Mouse (Mus musculus) limb, embryonic 15.5 days (tissue): Measurements from ENCODE around the gene Vamp2. TPM values are rescaled to one million over a fixed set of nuclear protein-coding genes. Genes with fewer than 3 reads are reported as not detected.

Experiments used
- ATAC-seq: fragments of 200-750 bp; cut with Nextera tagmentation; 2 replicates; pipeline ENCODE4 v1.8.0; 2017; ENCODE audit warnings: low read depth, moderate TSS enrichment; ENCODE audit not compliant: insufficient number of reproducible peaks, low FRiP score, low TSS enrichment
- H3K27ac ChIP-seq: fragments of 300-500 bp; sonication (generic); 2 replicates; pipeline ENCODE4 v1.5.1; 2015; ENCODE audit warnings: moderate library complexity, mild to moderate bottlenecking, inconsistent platforms
- H3K27me3 ChIP-seq: fragments of 300-500 bp; sonication (generic); 2 replicates; pipeline ENCODE4 v1.6.1; 2015; ENCODE audit warnings: inconsistent platforms
- H3K36me3 ChIP-seq: fragments of 300-500 bp; sonication (generic); 2 replicates; pipeline ENCODE4 v1.6.1; 2015; ENCODE audit warnings: inconsistent platforms
- H3K4me1 ChIP-seq: fragments of 300-500 bp; sonication (generic); 2 replicates; pipeline ENCODE4 v1.6.1; 2015; ENCODE audit warnings: inconsistent platforms
- H3K4me2 ChIP-seq: fragments of 300-500 bp; sonication (generic); 2 replicates; pipeline ENCODE4 v1.6.1; 2015; ENCODE audit warnings: mild to moderate bottlenecking, inconsistent platforms
- H3K4me3 ChIP-seq: fragments of 300-500 bp; sonication (generic); 2 replicates; pipeline ENCODE4 v1.5.1; 2015; ENCODE audit warnings: mild to moderate bottlenecking, inconsistent platforms
- H3K9ac ChIP-seq: fragments of 300-500 bp; sonication (generic); 2 replicates; pipeline ENCODE4 v1.6.1; 2015; ENCODE audit warnings: inconsistent platforms
- H3K9me3 ChIP-seq: fragments of 300-500 bp; sonication (generic); 2 replicates; pipeline ENCODE4 v1.6.1; 2016; ENCODE audit warnings: inconsistent platforms
- WGBS: fragments of 180-500 bp; shearing (Covaris S2); methylation state at CpG from one replicate; pipeline ENCODE4 v1.1.7; 2015; 5-methylcytosine and 5-hydroxymethylcytosine counted together
- polyA plus RNA-seq: library from polyadenylated mRNA; unstranded; fragments of >200 nt; fragmentation: Nextera tagmentation; extraction: Ambion mirVana; gene quantifications from 2 replicates; pipeline ENCODE4 v1.2.1, GENCODE M21; 2015

Gene Vamp2
- polyA plus RNA-seq, 1 experiment from 2014 or later = 95.0 TPM

DNA sequence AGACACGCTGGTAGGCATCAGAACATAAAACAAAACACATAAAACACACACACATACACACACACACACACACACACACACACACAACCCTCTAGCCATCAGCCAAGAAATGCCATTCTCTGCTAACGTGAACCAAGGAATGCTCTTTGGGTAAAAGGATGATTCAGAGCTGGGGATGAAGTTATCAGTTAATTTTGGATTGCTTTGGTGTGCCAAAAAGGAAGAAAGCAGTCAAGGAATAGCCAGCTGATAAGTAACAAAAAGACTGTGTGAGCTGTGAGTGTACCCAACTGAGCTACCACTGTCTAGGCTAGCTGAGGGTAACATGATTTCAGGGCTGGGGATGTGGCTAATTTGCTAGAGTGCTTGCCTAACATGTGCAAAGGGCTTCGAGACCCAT lies 25.7 kb downstream of the Vamp2 start:
- peaks cover 19% of the 10 kb centered on the region for H3K4me1 ChIP-seq
- no peak overlapping the region for H3K27ac ChIP-seq
- no peak overlapping the region for H3K4me2 ChIP-seq
- no peak overlapping the region for H3K4me3 ChIP-seq
- no peak overlapping the region for H3K9ac ChIP-seq
- WGBS = 64% methylated on average over 3 of the region's 3 CpGs
- peaks cover 7% of the 10 kb centered on the region for H3K36me3 ChIP-seq
- ATAC-seq = no peak
- H3K9me3 ChIP-seq = no peaks in the 10 kb centered on the region
- H3K27me3 ChIP-seq = no peaks in the 10 kb centered on the region

DNA sequence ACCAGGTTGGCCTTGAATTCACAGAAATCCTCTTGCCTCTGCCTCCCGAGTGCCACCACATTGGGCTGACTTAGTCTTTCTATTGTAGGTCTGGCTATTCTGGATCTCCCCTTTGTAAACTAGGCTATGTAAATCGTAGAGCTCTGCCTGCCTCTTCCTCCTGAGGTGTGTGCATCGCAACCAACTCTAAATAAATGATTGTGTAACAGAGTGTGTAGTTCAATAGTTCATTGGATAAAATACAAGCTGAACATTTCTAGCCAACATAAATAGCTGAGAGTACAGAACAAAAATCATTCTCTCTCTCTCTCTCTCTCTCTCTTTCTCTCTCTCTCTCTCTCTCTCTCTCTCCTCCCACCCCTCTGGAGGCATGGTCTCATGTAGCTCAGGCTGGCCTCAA lies 26.3 kb downstream of the Vamp2 start:
- Histone ChIP-seq H3K4me1 (peaks cover 24% of the 10 kb centered on the region), H3K4me3 (no peak overlapping the region), H3K36me3 (peaks cover under 1% of the 10 kb centered on the region), H3K4me2 (no peak overlapping the region), H3K27ac (no peak overlapping the region), H3K9me3 (no peaks in the 10 kb centered on the region), H3K9ac (no peak overlapping the region), H3K27me3 (no peaks in the 10 kb centered on the region)
- 81% methylated on average over 3 of the region's 3 CpGs for WGBS
- no peak for ATAC-seq

DNA sequence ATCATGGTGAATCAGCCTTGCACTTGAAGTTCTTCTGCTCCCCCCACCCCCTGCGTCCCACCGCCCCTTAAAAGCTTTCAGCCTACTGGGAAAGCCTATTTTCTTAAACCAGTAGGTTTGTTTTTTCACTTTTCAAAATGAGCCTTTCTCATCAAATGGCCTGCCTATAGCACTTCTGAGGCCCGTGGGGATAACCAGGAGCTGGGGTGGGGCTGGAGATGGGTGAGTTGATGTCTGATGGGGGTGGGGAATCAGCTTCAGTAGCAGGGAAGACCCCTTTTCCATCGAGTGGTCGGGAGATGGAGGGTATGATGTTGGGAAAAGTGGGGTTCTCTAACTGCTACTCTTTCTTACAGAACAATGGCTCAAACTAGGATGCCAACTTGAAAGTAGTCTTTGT lies 28.6 kb downstream of the Vamp2 start:
- 49% methylated on average over 5 of the region's 5 CpGs for WGBS
- Histone ChIP-seq H3K27me3 (0 out of 2 replicates have a peak, but pooled peaks cover 2% of the 10 kb centered on the region), H3K4me1 (peaks cover 46% of the 10 kb centered on the region), H3K4me2 (no peak overlapping the region), H3K36me3 (no peaks in the 10 kb centered on the region), H3K9ac (no peak overlapping the region), H3K4me3 (peak overlapping the region; percentile 76), H3K27ac (no peak overlapping the region), H3K9me3 (no peaks in the 10 kb centered on the region)
- ATAC-seq = no peak

DNA sequence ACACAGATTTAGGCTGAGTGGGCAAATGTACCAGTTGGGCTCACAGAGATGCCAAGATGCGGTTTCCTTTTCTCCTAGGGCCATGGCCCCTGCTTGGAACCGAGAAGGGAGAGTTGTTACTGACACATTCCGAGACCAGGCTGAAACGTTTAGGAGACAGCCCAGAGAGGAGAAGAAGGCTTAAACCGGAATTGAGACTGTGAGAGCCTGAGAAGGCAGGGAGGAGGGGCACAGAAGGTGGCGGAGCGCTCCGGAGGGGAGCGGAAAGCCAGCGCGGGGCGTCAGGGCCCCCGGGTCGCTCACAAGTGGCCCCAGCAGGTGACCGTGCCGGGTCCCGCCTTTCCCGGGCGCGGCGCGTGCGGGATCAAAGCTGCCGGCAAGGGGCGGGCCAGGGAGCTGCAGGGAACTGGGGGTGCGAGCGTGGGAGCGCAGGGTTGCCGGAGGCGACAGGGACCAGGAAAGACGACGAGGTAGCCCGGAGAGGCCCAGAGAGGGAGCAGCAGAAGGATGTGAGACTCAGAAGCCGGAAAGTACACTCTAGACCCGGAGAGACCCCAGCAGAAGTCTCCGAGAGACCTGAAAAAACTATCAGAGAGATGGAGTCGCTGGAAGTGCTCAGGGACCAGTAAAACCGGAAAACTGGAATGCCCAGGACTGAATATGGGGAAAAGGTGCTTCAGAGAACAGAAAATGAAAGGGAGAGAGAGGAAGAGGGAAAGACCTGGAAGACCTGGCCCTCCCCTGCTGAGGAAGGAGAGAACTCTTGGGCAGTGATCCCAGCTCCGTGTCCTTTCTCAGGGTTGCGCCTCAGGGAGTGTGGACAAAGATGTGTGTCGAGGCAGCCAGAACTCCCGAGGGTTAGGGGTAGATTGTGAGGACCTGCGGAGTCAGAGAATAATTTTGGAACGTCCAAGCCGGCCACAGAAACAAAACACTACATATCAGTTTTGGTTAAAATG lies 29.7 kb downstream of the Vamp2 start:
- Histone ChIP-seq H3K27me3 (0 out of 2 replicates have a peak, but pooled peaks cover 2% of the 10 kb centered on the region), H3K4me3 (peak overlapping the region; percentile 76), H3K27ac (peak overlapping the region; percentile 90), H3K9me3 (no peaks in the 10 kb centered on the region), H3K36me3 (no peaks in the 10 kb centered on the region), H3K4me1 (peaks cover 47% of the 10 kb centered on the region), H3K4me2 (peak overlapping the region; percentile 97), H3K9ac (peak overlapping the region; percentile 70)
- no peak for ATAC-seq
- WGBS = under 1% methylated on average over 45 of the region's 45 CpGs

DNA sequence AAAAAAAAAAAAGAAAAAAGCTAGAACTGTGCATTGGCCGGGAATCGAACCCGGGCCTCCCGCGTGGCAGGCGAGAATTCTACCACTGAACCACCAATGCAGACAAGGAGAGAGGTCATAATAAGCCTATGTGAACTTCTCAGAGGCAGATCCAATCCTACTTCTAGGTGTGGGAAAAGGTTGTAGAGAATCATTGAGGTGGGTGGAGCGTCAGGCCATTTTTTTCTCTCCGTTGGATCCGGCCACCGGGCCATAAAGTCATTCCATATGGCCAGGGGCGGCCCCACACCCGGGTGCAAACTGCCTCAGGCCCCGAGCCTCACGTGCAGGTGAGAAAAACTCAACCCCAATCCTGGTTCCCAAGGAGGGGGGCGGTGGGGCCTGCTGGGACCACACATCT lies 30.5 kb downstream of the Vamp2 start:
- Histone ChIP-seq H3K9ac (no peak overlapping the region), H3K4me2 (peak overlapping the region; percentile 97), H3K27ac (peak overlapping the region; percentile 90; the same call in 1 of the 2 replicates), H3K9me3 (no peaks in the 10 kb centered on the region), H3K4me1 (peaks cover 49% of the 10 kb centered on the region), H3K4me3 (peak overlapping the region; percentile 76), H3K36me3 (no peaks in the 10 kb centered on the region), H3K27me3 (0 out of 2 replicates have a peak, but pooled peaks cover 2% of the 10 kb centered on the region)
- ATAC-seq = no peak; the same call in 1 of the 2 replicates
- WGBS = 0% methylated on average over 15 of the region's 15 CpGs

DNA sequence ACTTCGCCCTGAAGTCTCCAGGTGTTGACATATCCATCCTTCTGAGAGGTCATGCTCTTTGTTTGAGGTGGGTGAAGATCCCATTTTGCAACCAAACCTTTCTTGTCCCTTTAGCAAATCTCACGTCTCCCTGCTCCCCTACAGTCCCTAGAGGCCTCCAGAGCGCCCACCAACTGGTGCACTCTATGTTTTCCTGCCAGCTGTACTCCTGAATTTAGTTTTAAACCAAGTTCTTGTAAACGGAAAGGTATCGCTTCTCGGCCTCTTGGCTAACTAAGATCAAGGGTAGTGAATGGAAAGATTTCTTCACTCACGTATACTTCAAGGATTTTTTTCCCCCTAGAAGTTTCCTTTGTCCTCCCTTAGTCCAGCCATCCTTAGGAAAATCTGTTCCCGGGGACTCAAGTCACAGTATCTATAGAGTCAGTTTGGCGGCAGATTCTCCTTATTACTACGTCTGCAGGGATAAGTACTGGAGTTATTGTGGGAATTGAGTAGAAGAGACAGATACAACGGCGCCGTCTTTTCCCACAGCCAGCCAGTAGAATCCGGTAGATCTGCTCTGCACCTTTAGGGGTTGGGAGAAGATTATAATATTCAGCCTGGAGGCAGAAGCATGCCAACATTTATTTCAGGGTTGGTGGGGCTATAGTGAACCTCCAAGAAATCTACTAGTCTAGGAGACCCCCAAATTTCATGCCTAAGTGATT lies 31.3 kb downstream of the Vamp2 start:
- 34% methylated on average over 14 of the region's 14 CpGs for WGBS
- H3K4me2 ChIP-seq = peak overlapping the region; percentile 97
- peak overlapping the region; percentile 82 for H3K4me3 ChIP-seq
- H3K27me3 ChIP-seq = 0 out of 2 replicates have a peak, but pooled peaks cover 2% of the 10 kb centered on the region
- peaks cover 49% of the 10 kb centered on the region for H3K4me1 ChIP-seq
- H3K9ac ChIP-seq = no peak overlapping the region
- no peak overlapping the region for H3K27ac ChIP-seq
- H3K9me3 ChIP-seq = no peaks in the 10 kb centered on the region
- no peaks in the 10 kb centered on the region for H3K36me3 ChIP-seq
- ATAC-seq = no peak

DNA sequence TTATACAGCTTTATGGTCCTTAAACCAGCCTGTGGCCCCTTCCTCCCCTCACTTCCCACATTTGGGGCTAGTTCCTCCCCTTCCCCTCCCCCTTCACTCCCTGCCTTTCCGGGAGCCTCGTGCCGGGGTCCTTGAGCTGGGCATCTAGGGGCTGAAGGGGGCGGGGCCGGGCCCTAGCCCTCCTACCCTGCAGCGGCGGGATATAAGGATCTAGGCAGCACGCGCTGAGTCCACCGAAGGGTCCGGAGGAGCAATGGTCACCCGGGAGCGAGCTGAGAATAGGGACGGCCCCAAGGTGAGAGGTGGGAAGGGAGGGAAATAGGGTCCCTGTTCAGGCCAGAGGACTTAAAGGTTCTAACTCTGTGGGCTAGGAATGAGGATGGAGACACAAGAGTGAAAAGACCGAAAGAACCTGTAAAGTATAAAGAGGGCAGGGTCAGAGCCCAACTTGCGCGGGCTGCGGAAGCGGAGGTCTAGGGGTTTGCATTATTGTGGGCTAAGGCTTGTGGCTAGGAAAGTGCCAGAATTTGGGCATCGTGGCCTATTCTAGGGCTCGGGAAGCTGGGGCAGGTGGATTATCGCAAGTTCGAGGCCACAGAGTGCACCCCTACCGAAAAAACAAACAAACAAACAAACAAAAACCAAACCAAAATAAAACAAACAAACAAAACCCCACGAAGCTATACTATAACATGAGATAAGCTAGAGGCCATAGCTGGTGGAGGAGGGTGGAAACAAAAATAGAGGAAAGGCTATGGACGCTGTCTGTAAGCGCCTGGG lies 32.1 kb downstream of the Vamp2 start, which contains the start of gene Hes7:
TSS of gene Hes7 (plus strand) at position 184 of the 780 bp plus-strand sequence.
- Histone ChIP-seq H3K9me3 (no peaks in the 10 kb centered on the region), H3K4me1 (peaks cover 49% of the 10 kb centered on the region), H3K4me2 (peak within 1 kb of the TSS; percentile 97), H3K4me3 (peak within 1 kb of the TSS; percentile 82), H3K36me3 (no peaks in the 10 kb centered on the region), H3K27ac (peak within 1 kb of the TSS; percentile 95; the same call in 1 of the 2 replicates), H3K9ac (peak within 1 kb of the TSS; percentile 74; the same call in 1 of the 2 replicates), H3K27me3 (0 out of 2 replicates have a peak, but pooled peaks cover 2% of the 10 kb centered on the region)
- no peak for ATAC-seq
- 2% methylated on average over 27 of the region's 27 CpGs for WGBS

DNA sequence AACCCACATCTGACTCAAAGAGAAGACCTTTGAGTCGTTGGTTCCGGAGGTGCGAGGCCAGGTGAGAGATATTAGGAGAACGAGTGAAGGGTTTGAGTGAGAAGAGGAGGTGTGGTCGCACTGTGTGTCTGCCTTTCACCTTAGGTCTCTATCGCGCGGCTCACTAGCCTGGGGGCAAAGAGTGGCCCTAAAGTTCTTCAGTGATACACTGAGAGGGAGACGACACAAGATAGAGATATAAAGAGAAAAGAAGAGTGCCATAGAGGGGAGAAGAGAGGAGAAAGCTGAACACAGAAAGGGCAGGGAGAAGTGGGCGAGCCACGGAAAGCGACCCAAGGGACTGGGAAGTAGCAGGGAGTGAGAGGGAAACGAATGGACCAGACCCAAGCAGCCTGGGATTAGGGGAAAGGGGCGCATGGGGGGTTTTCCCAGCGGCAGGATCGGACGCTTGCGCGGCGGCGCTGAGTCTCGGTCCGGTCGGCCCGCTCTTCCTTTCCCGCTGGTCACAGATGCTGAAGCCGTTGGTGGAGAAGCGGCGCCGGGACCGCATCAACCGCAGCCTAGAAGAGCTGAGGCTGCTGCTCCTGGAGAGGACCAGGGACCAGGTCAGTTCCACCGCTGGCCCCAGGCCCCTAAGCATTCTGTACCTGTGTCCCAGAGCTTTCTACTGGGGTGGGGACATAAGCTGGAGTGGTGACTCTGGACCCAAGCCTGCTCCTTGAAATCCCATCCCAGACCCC lies 32.9 kb downstream of the Vamp2 start:
- Histone ChIP-seq H3K9ac (peak overlapping the region; percentile 74; the same call in 1 of the 2 replicates), H3K4me1 (peaks cover 55% of the 10 kb centered on the region), H3K4me2 (peak overlapping the region; percentile 97), H3K9me3 (no peaks in the 10 kb centered on the region), H3K27ac (peak overlapping the region; percentile 95), H3K36me3 (no peaks in the 10 kb centered on the region), H3K4me3 (peak overlapping the region; percentile 82), H3K27me3 (0 out of 2 replicates have a peak, but pooled peaks cover 2% of the 10 kb centered on the region)
- no peak for ATAC-seq
- whole genome bisulfite sequencing = 1% methylated on average over 31 of the region's 33 CpGs

DNA sequence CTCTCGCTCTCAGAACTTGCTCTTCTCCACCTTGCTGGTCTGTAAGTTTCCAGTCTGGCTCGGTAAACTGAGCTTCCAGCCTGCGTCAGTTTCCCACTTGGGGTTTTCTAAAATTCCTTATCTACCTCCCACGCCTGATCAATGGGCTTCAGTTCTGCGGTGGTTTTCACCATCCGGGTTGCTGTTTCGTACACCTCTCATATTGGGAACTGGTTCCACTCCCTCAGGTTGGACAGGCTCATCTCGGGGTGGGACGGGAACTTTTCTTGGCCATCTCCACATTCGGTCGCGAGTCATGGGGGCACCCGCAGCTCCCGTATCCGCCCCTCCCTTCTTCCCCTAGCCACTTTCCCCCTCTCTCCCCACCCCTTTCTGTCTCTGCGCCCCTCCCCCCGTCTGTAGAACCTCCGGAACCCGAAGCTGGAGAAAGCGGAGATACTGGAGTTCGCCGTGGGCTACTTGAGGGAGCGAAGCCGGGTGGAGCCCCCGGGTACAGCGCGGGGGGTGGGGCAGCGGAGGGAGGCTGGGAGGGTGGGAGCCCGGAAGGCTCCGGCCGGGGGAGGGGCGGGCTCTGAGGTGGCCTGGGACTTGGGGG lies 33.5 kb downstream of the Vamp2 start:
- peak overlapping the region; percentile 74 for H3K9ac ChIP-seq
- H3K27me3 ChIP-seq = 0 out of 2 replicates have a peak, but pooled peaks cover 2% of the 10 kb centered on the region
- under 1% methylated on average over 31 of the region's 32 CpGs for WGBS
- H3K9me3 ChIP-seq = no peaks in the 10 kb centered on the region
- ATAC-seq = no peak
- H3K4me2 ChIP-seq = peak overlapping the region; percentile 97
- peak overlapping the region; percentile 82 for H3K4me3 ChIP-seq
- H3K36me3 ChIP-seq = no peaks in the 10 kb centered on the region
- peaks cover 59% of the 10 kb centered on the region for H3K4me1 ChIP-seq
- peak overlapping the region; percentile 95 for H3K27ac ChIP-seq

DNA sequence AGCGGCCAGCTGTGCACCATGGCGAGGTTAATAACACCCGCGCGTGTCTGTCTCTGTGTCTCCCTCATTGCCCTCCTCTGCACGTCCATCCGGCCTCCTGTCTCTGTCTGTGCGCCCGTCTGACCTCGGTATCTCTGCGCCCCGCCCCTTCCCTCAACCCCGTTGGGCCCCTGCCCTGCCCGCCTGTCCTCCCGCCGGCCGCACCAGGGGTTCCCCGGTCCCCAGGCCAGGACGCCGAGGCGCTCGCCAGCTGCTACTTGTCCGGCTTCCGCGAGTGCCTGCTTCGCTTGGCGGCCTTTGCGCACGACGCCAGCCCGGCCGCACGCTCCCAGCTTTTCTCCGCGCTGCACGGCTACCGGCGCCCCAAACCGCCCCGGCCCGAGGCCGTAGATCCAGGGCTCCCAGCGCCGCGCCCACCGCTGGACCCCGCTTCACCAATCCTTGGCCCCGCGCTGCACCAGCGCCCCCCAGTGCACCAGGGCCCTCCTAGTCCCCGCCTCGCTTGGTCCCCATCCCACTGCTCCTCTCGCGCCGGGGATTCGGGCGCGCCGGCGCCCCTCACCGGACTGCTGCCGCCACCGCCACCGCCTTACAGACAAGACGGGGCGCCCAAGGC lies 34.2 kb downstream of the Vamp2 start, which contains the start of gene 9130213A22Rik:
TSS of gene 9130213A22Rik (minus strand) at position 254 of the 616 bp plus-strand sequence.
- Histone ChIP-seq H3K36me3 (no peaks in the 10 kb centered on the region), H3K9me3 (no peaks in the 10 kb centered on the region), H3K4me2 (peak within 1 kb of the TSS; percentile 97), H3K4me3 (peak within 1 kb of the TSS; percentile 82), H3K4me1 (peaks cover 53% of the 10 kb centered on the region), H3K9ac (peak within 1 kb of the TSS; percentile 74), H3K27me3 (0 out of 2 replicates have a peak, but pooled peaks cover 2% of the 10 kb centered on the region), H3K27ac (peak within 1 kb of the TSS; percentile 95)
- WGBS = under 1% methylated on average over 63 of the region's 66 CpGs
- ATAC-seq = peak; percentile 78
